Mouse (Mus musculus) stomach, postnatal 0 days (tissue): ENCODE results near the gene Sdk2.

Source experiments
- CTCF ChIP-seq: IDR thresholded peaks from 2 replicates; pipeline ENCODE4 v1.5.1; 2016; ENCODE audit warnings: antibody characterized with exemption, low read depth, mild to moderate bottlenecking, moderate library complexity
- EP300 ChIP-seq: optimal IDR thresholded peaks from 2 replicates; pipeline ENCODE3; 2016; ENCODE audit warnings: antibody characterized with exemption

GRCm38 (mm10) chr11:113788183-113788789 is 278.6 kb downstream of the Sdk2 start:
- TF ChIP-seq CTCF, result no peak
- no peak for TF ChIP-seq EP300
